Mouse (Mus musculus) lung, embryonic 14.5 days (tissue): ENCODE measurements at regions not wholly inside any gene's neighbourhood (a gene's known extent, or its start where the extent isn't known, plus 50 kb on each side); places are given as distances from the start of the nearest gene placed in this dataset.

Source experiments
- ATAC-seq: fragments of 200-750 bp; cut with Nextera tagmentation; 2 replicates; pipeline ENCODE4 v1.8.0; 2017; ENCODE audit warnings: mild to moderate bottlenecking, moderate TSS enrichment, moderate library complexity; ENCODE audit not compliant: insufficient read depth
- DNase-seq: peaks from one replicate; pipeline ENCODE4 v3.0.0-alpha.2; 2015
- H3K27ac ChIP-seq: fragments of 300-500 bp; sonication (generic); 2 replicates; pipeline ENCODE4 v1.5.1; 2014; ENCODE audit warnings: low read depth, mild to moderate bottlenecking, moderate library complexity
- H3K27me3 ChIP-seq: fragments of 300-500 bp; sonication (generic); 2 replicates; pipeline ENCODE4 v1.6.1; 2014; ENCODE audit warnings: low read length, control low read depth; ENCODE audit not compliant: insufficient read depth
- H3K36me3 ChIP-seq: fragments of 300-500 bp; sonication (generic); 2 replicates; pipeline ENCODE4 v1.6.1; 2014; ENCODE audit warnings: control low read depth; ENCODE audit not compliant: insufficient read depth
- H3K4me1 ChIP-seq: fragments of 300-500 bp; sonication (generic); 2 replicates; pipeline ENCODE4 v1.6.1; 2014; ENCODE audit warnings: antibody characterized with exemption, control low read depth; ENCODE audit not compliant: insufficient read depth
- H3K4me2 ChIP-seq: fragments of 300-500 bp; sonication (generic); 2 replicates; pipeline ENCODE4 v1.6.1; 2014; ENCODE audit warnings: mild to moderate bottlenecking
- H3K4me3 ChIP-seq: fragments of 300-500 bp; sonication (generic); 2 replicates; pipeline ENCODE4 v1.5.1; 2014; ENCODE audit warnings: low read depth, low read length
- H3K9ac ChIP-seq: fragments of 300-500 bp; sonication (generic); 2 replicates; pipeline ENCODE4 v1.6.1; 2014
- H3K9me3 ChIP-seq: fragments of 300-500 bp; sonication (generic); 2 replicates; pipeline ENCODE4 v1.6.1; 2016; ENCODE audit warnings: low read depth, low read length, control low read depth
- CTCF ChIP-seq: IDR thresholded peaks from 2 replicates; pipeline ENCODE4 v1.5.1; 2016; ENCODE audit warnings: antibody characterized with exemption, low read depth
- WGBS: fragments of 180-500 bp; shearing (Covaris S2); extraction: QIAGEN DNeasy Blood & Tissue Kit; methylation state at CpG from one replicate; pipeline ENCODE4 v1.1.7; 2014; 5-methylcytosine and 5-hydroxymethylcytosine counted together

DNA sequence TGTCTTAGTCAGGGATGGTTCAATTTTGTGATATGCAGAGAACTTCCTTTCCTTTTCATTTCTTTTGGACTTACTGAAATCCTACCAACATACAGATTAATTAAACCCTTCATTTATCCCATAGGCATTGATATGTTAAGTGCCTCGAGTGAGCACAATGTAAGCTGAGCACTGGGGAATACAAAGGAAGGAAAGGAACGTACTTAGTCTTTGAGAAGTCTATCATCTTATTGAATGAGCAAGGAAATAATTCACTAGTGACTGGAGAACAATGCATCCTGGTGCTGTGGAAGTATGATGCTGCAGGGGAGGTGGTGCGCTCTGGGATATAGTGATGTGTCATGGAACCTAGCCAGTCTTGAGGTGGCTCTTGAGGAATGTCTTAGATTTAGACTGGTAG is 204.9 kb upstream of the Ubash3b start:
- 79% methylated on average over 3 of the region's 3 CpGs for WGBS
- H3K4me2 ChIP-seq, result no peak overlapping the region
- no peaks in the 10 kb centered on the region for H3K4me1 ChIP-seq

DNA sequence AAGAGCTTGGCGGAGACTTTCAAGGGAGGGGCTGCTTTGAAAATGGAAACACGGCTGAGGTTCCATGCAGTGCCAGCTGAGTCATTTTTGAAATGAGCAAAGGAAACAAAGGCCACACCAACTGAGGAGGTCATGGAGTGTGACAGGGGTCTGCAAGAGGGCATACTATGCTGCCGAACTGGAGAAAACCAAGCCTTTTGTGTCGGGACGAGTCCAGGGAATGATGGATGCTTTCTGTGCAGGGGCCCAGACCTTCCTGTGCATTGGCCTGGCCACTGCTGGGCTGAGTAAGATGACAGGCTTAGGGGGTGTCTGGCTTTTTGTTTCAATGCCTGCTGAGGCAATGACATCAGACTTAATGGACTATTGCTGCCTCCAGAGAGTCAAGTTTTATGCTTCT is 203.8 kb upstream of the Ubash3b start:
- no peaks in the 10 kb centered on the region for H3K36me3 ChIP-seq
- DNase-seq (no peak), ATAC-seq (no peak)
- no peak overlapping the region for H3K4me3 ChIP-seq
- H3K27me3 ChIP-seq, result no peaks in the 10 kb centered on the region
- no peak for TF ChIP-seq CTCF
- H3K27ac ChIP-seq, result no peak overlapping the region
- WGBS, result 32% methylated on average over 5 of the region's 5 CpGs
- H3K4me2 ChIP-seq, result no peak overlapping the region
- H3K9me3 ChIP-seq, result no peaks in the 10 kb centered on the region
- no peaks in the 10 kb centered on the region for H3K4me1 ChIP-seq
- no peak overlapping the region for H3K9ac ChIP-seq

More for the DNA sequence above, 204.9 kb upstream of the Ubash3b start:
- no peak overlapping the region for H3K9ac ChIP-seq
- no peak for TF ChIP-seq CTCF
- H3K36me3 ChIP-seq, result no peaks in the 10 kb centered on the region
- DNase-seq (no peak), ATAC-seq (no peak)
- H3K4me3 ChIP-seq, result no peak overlapping the region
- H3K27ac ChIP-seq, result no peak overlapping the region
- no peaks in the 10 kb centered on the region for H3K9me3 ChIP-seq
- H3K27me3 ChIP-seq, result no peaks in the 10 kb centered on the region

DNA sequence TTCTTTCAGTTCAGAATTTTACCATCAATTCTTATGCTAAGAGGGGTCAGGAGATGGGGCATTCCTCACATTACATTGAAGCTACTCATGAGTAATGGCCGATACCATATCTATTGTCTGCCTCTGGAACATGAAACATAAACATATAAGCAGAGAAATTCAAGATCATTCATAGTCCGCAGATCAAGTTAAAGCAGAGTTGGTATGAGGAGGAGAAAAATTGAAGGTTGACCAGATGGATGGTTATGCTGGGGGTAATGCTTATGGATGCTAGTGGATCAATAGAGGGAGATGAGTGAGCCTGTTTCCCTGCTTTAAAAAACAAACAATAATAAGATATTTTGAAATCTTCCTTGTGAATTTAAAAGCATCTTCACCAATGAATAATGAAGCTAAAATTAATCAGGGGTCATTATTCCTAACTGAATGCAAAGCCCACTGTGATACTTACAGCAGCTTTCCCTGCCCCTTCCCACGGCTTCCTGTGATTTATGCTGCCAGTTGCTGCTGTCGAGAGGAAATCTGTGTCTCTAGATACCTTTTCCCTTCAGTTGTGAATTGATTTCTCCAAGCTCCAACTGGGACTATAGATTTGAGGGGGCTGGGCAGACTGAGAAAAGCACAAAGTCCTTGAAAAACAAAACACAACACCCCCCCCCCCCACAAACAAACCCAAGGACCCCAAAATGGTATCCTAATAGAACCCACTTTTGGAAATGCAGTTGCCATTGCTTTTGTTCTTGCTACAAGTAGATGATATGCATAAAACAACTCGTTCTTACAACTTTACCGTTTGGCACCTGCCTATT is 203.1 kb upstream of the Ubash3b start:
- no peak overlapping the region for H3K9ac ChIP-seq
- H3K4me2 ChIP-seq, result no peak overlapping the region
- no peaks in the 10 kb centered on the region for H3K4me1 ChIP-seq
- DNase-seq (no peak), ATAC-seq (no peak)
- WGBS, result 54% methylated on average over 6 of the region's 6 CpGs
- no peaks in the 10 kb centered on the region for H3K9me3 ChIP-seq
- TF ChIP-seq CTCF, result no peak
- H3K27me3 ChIP-seq, result no peaks in the 10 kb centered on the region
- no peak overlapping the region for H3K4me3 ChIP-seq
- H3K36me3 ChIP-seq, result no peaks in the 10 kb centered on the region
- no peak overlapping the region for H3K27ac ChIP-seq

DNA sequence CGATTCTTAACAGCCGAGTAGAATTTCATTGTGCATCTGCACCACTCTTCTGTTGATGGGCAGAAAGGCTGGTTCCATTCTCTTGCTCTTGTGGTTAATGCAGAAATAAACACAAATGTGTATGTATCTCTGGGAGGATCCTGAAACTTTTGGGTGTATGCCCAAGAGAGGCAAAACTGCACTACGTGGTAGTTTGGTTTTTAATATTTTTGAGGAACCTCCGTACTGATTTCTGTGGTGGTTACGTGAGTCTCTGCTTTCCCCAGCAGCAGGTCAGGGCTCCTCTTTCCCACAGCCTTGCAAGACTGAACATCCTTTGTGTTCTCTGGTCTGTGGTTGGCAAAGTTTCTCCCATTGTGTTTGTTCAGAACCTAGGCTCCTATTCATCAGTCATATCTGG is 198.9 kb upstream of the Ubash3b start:
- Histone ChIP-seq H3K4me1 (no peaks in the 10 kb centered on the region), H3K9ac (no peak overlapping the region), H3K4me2 (no peak overlapping the region), H3K4me3 (no peak overlapping the region), H3K27ac (no peak overlapping the region), H3K27me3 (no peaks in the 10 kb centered on the region), H3K36me3 (no peaks in the 10 kb centered on the region), H3K9me3 (no peaks in the 10 kb centered on the region)
- no peak for TF ChIP-seq CTCF
- ATAC-seq, result no peak
- DNase-seq, result no peak
- 71% methylated on average over 5 of the region's 5 CpGs for WGBS

DNA sequence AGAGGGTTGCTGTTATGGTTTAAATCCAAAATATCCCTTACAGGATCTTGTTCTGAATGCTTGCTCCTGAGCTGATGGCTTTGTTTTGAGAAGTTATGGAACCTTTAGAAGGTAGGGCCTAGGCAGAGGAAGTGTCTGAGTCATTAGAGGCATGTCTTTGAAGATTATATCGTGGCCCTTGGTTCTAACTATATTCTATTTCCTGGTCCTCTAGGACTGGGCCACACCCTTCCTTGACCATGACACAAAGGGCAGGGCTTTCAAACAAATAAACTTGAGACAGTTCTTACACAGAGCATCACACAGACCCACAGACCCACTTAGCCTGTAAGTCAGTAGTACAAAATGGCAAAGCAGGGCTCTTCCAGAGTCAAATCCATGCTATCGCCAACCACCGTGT is 197.8 kb upstream of the Ubash3b start:
- Histone ChIP-seq H3K4me2 (no peak overlapping the region), H3K27ac (no peak overlapping the region), H3K4me3 (no peak overlapping the region), H3K4me1 (no peaks in the 10 kb centered on the region), H3K9ac (no peak overlapping the region), H3K27me3 (no peaks in the 10 kb centered on the region), H3K9me3 (no peaks in the 10 kb centered on the region), H3K36me3 (no peaks in the 10 kb centered on the region)
- ATAC-seq (no peak), DNase-seq (no peak)
- TF ChIP-seq CTCF, result no peak
- WGBS, result 84% methylated on average over 3 of the region's 3 CpGs

DNA sequence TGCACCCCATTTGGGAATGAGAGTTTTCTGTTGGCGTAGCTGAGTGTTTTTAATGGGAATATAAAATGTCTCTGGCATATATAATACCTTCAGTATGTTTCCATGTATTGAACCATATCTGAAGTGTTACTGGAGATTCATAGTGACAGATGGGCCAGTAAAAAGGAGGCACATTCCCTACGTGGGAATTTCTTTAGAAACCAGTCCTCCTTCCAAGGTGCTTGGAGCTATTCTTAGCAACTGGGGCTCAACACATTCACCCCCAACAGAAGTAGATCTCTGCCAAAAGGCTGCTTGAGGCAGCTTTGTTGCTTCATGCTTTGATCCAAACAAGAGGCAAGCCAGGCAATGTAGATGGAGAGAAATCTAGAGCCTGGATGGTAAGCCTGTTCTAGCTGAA is 183.8 kb upstream of the Ubash3b start:
- Histone ChIP-seq H3K27ac (no peak overlapping the region), H3K36me3 (no peaks in the 10 kb centered on the region), H3K4me1 (no peaks in the 10 kb centered on the region), H3K4me3 (no peak overlapping the region), H3K9me3 (no peaks in the 10 kb centered on the region), H3K9ac (no peak overlapping the region), H3K27me3 (no peaks in the 10 kb centered on the region), H3K4me2 (no peak overlapping the region)
- no peak for DNase-seq
- ATAC-seq, result no peak
- 51% methylated on average over 2 of the region's 2 CpGs for WGBS
- TF ChIP-seq CTCF, result no peak

DNA sequence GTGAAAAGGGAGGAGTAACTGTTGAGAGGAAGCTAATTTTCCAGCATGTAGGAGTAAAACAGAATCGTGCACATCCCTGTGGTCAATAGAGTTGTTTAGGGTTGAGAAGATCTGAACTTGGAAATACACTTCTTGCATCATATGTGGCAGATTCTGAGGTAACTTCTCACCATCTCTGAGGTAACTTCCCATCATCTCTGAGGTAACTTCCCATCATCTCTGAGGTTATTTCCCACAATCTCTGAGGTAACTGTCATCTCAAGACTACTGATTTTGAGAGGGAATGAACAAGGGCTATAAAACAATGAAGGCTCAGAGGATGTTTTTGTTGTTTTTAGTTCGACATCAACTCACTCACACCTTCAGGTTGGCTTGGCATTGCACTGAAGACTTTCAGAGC is 175.9 kb upstream of the Ubash3b start:
- H3K4me2 ChIP-seq, result no peak overlapping the region
- TF ChIP-seq CTCF, result no peak
- DNase-seq, result no peak
- peaks cover 5% of the 10 kb centered on the region; the same call in 1 of the 2 replicates for H3K4me1 ChIP-seq
- H3K4me3 ChIP-seq, result no peak overlapping the region
- ATAC-seq, result no peak
- no peak overlapping the region for H3K9ac ChIP-seq
- H3K36me3 ChIP-seq, result no peaks in the 10 kb centered on the region
- no peak overlapping the region for H3K27ac ChIP-seq
- no peaks in the 10 kb centered on the region for H3K27me3 ChIP-seq
- WGBS, result 80% methylated on average over 2 of the region's 2 CpGs
- H3K9me3 ChIP-seq, result no peaks in the 10 kb centered on the region

DNA sequence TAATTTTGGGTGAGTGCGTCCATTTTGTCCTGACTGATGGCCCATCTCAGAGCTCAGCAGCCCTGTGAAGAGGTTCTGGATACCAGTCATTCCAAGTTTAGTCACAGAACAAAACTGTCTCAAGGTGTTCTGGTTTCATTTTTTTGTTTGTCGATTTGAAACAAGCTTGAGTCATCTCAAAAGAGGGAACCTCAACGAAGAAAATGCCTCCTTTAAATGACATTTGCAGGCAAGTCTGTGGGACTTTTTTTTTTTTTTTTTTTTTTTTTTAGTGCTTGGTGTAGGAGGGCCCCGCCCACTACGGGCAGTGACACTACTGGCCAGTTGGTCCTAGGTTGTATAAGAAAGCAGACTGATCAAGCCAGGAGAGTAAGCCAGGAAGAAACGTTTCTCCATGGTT is 175.3 kb upstream of the Ubash3b start:
- TF ChIP-seq CTCF, result no peak
- H3K4me1 ChIP-seq, result peaks cover 5% of the 10 kb centered on the region; the same call in 1 of the 2 replicates
- H3K27ac ChIP-seq, result no peak overlapping the region
- H3K9me3 ChIP-seq, result no peaks in the 10 kb centered on the region
- no peaks in the 10 kb centered on the region for H3K36me3 ChIP-seq
- ATAC-seq (no peak), DNase-seq (no peak)
- WGBS, result 77% methylated on average over 6 of the region's 6 CpGs
- no peak overlapping the region for H3K4me2 ChIP-seq
- H3K4me3 ChIP-seq, result no peak overlapping the region
- no peaks in the 10 kb centered on the region for H3K27me3 ChIP-seq
- H3K9ac ChIP-seq, result no peak overlapping the region
